Mouse (Mus musculus) neural tube, embryonic 11.5 days (tissue): Measurements from ENCODE around the gene Cd2. TPM values are rescaled to one million over a fixed set of nuclear protein-coding genes. Genes with fewer than 3 reads are reported as not detected.

Experiments
- ATAC-seq: fragments of 200-750 bp; cut with Nextera tagmentation; 2 replicates; pipeline ENCODE4 v1.8.0; 2017; ENCODE audit warnings: moderate number of reproducible peaks, mild to moderate bottlenecking, moderate TSS enrichment, moderate library complexity; ENCODE audit not compliant: insufficient read depth, low FRiP score, low TSS enrichment
- DNase-seq: peaks from one replicate; pipeline ENCODE4 v3.0.0-alpha.2; 2015; ENCODE audit warnings: low spot score
- H3K27ac ChIP-seq: fragments of 300-500 bp; sonication (generic); 2 replicates; pipeline ENCODE4 v1.5.1; 2014; ENCODE audit warnings: low read depth, mild to moderate bottlenecking, low read length
- H3K27me3 ChIP-seq: fragments of 300-500 bp; sonication (generic); 2 replicates; pipeline ENCODE4 v1.6.1; 2014; ENCODE audit warnings: mild to moderate bottlenecking, low read length, mixed read lengths; ENCODE audit not compliant: control insufficient read depth, insufficient read depth
- H3K36me3 ChIP-seq: fragments of 300-500 bp; sonication (generic); 2 replicates; pipeline ENCODE4 v1.6.1; 2014; ENCODE audit warnings: mild to moderate bottlenecking, low read length, moderate library complexity, mixed read lengths; ENCODE audit not compliant: control insufficient read depth, insufficient read depth
- H3K4me1 ChIP-seq: fragments of 300-500 bp; sonication (generic); 2 replicates; pipeline ENCODE4 v1.6.1; 2014; ENCODE audit warnings: low read length, mixed read lengths; ENCODE audit not compliant: control insufficient read depth, insufficient read depth
- H3K4me2 ChIP-seq: fragments of 300-500 bp; sonication (generic); 2 replicates; pipeline ENCODE4 v1.6.1; 2014; ENCODE audit warnings: low read depth, mild to moderate bottlenecking, moderate library complexity
- H3K4me3 ChIP-seq: fragments of 300-500 bp; sonication (generic); 2 replicates; pipeline ENCODE4 v1.5.1; 2014; ENCODE audit warnings: low read depth, low read length
- H3K9ac ChIP-seq: fragments of 300-500 bp; sonication (generic); 2 replicates; pipeline ENCODE4 v1.6.1; 2014; ENCODE audit warnings: mild to moderate bottlenecking, low read length
- H3K9me3 ChIP-seq: fragments of 300-500 bp; sonication (generic); 2 replicates; pipeline ENCODE4 v1.6.1; 2016; ENCODE audit warnings: low read length; ENCODE audit not compliant: control insufficient read depth
- WGBS: fragments of 180-500 bp; shearing (Covaris S2); extraction: QIAGEN DNeasy Blood & Tissue Kit; methylation state at CpG from one replicate; pipeline ENCODE4 v1.1.7; 2014; 5-methylcytosine and 5-hydroxymethylcytosine counted together
- polyA plus RNA-seq: library from polyadenylated mRNA; unstranded; fragments of >200 nt; fragmentation: Nextera tagmentation; extraction: Ambion mirVana; gene quantifications from 2 replicates; pipeline ENCODE4 v1.2.1, GENCODE M21; 2014

Cd2 gene
- polyA plus RNA-seq, 1 experiment from 2014 or later: not detected

DNA sequence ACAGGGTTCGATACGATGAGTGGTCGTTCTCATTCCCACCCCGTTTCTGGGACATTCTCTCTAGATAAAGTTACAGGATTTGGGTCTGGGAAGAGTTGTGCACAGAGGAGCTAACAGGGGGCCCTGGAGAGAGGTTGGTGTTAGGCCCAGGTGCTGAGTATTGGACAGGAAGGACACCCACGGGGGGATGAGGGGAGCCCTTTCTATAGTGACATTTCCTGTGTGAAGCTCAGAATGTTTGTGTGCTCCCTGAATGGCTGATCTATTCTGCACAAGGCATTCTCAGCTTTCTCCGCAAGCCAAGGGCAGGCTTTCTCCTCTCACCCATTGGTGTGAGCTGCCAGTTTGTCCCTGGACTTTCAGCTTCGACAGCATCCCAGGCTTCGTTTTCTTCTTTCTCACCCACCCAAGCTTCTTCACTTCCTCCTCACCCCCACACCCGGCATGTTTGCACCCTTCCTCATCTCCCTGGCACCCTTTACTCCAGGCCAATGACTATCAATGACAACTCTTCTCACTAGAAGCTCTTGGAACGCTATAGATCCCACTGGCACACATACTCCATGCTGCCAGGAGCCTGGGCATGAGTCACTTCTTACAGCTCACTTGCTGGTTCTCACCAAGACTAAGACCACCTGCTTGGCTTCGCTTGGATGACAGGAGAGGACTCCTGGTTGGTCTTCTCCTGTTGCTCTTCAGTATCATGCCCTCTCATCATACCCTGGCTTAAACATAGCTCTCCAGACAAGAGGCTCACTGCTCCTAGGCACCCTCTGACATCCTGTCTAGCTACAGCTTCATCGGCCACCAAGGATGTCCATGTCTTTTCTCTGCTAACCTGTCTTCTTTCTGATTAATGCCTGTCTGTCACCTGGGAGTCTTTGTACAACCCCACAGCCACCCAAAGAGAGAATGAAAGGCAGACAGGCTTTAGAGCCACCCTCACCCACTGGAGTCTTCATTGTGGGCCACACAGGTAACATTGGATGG lies 1.1 kb downstream of the Cd2 start:
- 90% methylated on average over 12 of the region's 12 CpGs for WGBS
- H3K4me2 ChIP-seq: no peak overlapping the region
- no peak for DNase-seq
- H3K27me3 ChIP-seq: no peaks in the 10 kb centered on the region
- H3K9me3 ChIP-seq: no peaks in the 10 kb centered on the region
- no peak overlapping the region for H3K4me3 ChIP-seq
- H3K9ac ChIP-seq: no peak overlapping the region
- no peak for ATAC-seq
- H3K27ac ChIP-seq: no peak overlapping the region
- H3K4me1 ChIP-seq: no peaks in the 10 kb centered on the region
- H3K36me3 ChIP-seq: no peaks in the 10 kb centered on the region

DNA sequence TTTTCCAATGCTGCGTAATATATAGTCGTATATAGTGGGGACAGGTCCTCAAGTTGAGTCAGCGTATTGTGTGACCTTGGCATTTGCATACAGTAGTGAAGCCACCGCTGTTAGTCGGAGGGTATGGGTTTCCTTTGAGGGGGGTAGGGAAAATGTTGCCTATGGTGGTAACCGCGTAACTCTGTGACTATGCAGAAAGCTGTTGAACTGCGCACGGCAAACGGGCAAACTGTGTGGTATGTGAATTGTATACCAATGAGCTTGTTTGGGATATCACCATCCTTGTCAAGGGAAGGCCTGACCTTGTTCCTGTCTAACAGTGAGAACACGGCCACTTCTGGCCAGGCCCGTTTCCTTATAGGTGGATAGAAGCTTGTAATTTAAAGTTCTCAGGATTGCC lies 1.9 kb downstream of the Cd2 start:
- no peaks in the 10 kb centered on the region for H3K27me3 ChIP-seq
- H3K9me3 ChIP-seq: no peaks in the 10 kb centered on the region
- 95% methylated on average over 12 of the region's 12 CpGs for WGBS
- H3K36me3 ChIP-seq: no peaks in the 10 kb centered on the region
- H3K4me3 ChIP-seq: no peak overlapping the region
- no peak overlapping the region for H3K27ac ChIP-seq
- no peaks in the 10 kb centered on the region for H3K4me1 ChIP-seq
- no peak overlapping the region for H3K9ac ChIP-seq
- DNase-seq: no peak
- ATAC-seq: no peak
- H3K4me2 ChIP-seq: no peak overlapping the region

DNA sequence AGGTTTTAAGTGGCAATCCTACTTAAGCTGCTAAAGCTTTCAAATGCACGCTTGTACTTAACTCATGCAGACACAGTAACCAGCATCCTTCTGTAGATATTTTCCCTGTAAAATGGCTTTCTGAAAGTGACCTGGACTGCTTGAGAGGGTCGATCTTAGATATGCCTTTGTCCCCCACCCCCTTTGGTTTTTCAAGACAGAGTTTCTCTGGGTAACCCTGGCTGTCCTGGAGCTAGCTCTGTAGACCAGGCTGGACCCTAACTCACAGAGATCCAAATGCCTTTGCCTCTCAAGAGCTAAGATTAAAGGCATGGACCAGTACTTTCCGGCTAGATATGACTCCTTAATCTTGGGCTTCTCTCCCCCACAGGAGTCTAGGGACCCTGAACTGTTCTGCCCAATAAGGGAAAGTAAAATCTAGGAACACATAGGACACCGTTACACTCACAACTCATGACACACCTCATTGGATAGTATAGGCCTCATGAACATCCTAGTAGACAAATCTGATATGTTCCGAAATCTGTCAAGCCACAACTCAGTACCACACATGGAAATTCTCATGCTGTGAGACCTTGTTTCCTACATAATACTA lies 2.6 kb downstream of the Cd2 start:
- Histone ChIP-seq H3K9ac (no peak overlapping the region), H3K27ac (no peak overlapping the region), H3K4me3 (no peak overlapping the region), H3K4me1 (no peaks in the 10 kb centered on the region), H3K36me3 (no peaks in the 10 kb centered on the region), H3K27me3 (no peaks in the 10 kb centered on the region), H3K9me3 (no peaks in the 10 kb centered on the region), H3K4me2 (no peak overlapping the region)
- ATAC-seq (no peak), DNase-seq (no peak)
- 88% methylated on average over 5 of the region's 5 CpGs for WGBS

DNA sequence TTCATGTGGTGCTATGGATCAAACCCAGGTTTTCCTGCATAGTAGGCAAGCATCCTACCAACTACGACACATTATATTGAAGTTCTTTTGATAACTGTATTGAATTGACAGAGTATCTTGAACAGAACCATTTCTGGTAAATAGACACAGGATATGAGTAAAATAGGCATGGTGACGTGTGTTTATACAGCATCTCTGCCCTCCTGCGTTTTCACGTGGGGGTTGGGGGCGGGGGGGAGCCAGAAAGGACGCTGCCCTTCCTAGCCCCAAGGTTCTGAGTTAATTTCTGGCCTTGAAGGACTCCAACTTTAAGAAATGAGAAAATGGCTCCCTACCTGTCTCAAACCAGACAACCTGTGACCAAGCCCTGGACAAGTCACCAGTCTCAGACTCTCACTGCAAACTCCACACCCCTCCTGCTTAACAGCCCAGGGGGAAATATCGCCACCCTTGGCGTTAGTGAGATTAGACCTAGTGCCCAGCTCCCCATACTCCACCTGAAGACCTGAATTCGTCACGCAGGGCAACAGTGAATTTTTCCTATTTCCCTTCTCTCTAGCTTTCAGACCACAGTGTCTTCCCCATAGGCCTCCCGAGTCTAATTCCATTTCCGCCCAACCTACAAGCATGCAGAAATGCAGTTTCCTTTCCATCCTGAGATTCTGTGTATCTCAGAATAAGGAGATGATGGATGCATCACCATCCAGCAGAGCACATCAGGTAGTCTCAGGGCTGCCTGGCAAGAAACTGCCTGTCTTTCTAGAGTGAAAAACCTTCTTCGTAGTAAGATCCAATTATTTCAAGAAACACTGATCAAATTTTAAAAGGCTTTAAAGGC lies 3.7 kb downstream of the Cd2 start:
- DNase-seq (no peak), ATAC-seq (no peak)
- H3K36me3 ChIP-seq: no peaks in the 10 kb centered on the region
- no peak overlapping the region for H3K27ac ChIP-seq
- no peaks in the 10 kb centered on the region for H3K27me3 ChIP-seq
- WGBS: 93% methylated on average over 13 of the region's 13 CpGs
- no peak overlapping the region for H3K4me2 ChIP-seq
- no peaks in the 10 kb centered on the region for H3K4me1 ChIP-seq
- H3K9me3 ChIP-seq: no peaks in the 10 kb centered on the region
- no peak overlapping the region for H3K9ac ChIP-seq
- no peak overlapping the region for H3K4me3 ChIP-seq

DNA sequence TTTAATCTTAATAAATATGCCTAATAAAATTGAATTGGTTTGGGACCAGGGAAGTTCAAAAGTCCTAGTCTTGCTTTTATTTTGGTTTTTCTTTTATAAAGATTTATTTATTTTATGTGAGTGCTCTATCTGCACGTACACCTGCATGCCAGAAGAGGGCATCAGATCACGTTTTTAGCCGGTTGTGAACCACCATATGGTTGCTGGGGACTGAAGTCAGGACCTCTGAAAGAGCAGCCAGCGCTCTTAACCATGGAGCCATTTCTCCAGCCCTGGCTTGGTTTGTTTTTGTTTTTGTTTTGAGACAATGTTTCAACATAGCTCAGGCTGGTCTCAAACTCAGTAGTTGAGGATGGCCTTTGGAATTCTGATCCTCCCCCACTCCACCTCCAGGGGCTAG lies 4.3 kb downstream of the Cd2 start:
- H3K27ac ChIP-seq: no peak overlapping the region
- H3K4me3 ChIP-seq: no peak overlapping the region
- no peaks in the 10 kb centered on the region for H3K36me3 ChIP-seq
- no peaks in the 10 kb centered on the region for H3K27me3 ChIP-seq
- H3K9ac ChIP-seq: no peak overlapping the region
- H3K4me1 ChIP-seq: no peaks in the 10 kb centered on the region
- no peaks in the 10 kb centered on the region for H3K9me3 ChIP-seq
- DNase-seq (no peak), ATAC-seq (no peak)
- H3K4me2 ChIP-seq: no peak overlapping the region
- WGBS: 81% methylated on average over 4 of the region's 4 CpGs

DNA sequence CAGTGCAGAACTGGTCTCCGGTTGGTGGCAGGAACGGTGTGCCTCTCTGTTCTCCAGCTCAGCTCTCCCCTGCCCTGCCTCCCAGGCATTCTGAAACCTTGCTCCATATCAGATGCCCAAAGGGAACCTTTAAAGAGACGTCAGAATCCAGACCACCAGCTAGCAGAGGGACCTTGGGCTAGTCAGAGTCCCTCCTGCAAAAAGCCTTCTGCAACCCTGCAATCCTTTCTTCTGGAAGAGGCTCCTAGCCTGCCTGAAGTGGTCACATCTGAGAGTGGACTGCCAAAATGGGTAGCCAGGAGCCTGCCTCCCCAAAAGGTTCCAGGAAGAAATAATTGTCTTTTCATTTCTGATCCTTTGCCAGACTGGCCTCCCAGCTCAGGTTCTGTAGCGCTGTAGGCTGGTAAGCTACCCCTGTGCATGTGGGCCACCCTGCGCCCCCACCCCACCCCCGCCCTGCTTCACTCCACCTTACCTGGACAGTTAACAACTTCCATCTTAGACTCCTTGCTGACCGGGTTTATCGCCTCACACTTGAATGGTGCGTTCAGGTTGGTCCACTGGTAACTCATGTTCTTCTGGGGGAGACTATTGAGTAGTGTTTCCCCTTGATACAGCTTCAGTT lies 5.1 kb downstream of the Cd2 start:
- no peak overlapping the region for H3K27ac ChIP-seq
- H3K4me2 ChIP-seq: no peak overlapping the region
- H3K9me3 ChIP-seq: no peaks in the 10 kb centered on the region
- H3K36me3 ChIP-seq: no peaks in the 10 kb centered on the region
- DNase-seq: no peak
- no peaks in the 10 kb centered on the region for H3K27me3 ChIP-seq
- no peak overlapping the region for H3K4me3 ChIP-seq
- 89% methylated on average over 9 of the region's 9 CpGs for WGBS
- H3K9ac ChIP-seq: no peak overlapping the region
- ATAC-seq: no peak
- no peaks in the 10 kb centered on the region for H3K4me1 ChIP-seq

DNA sequence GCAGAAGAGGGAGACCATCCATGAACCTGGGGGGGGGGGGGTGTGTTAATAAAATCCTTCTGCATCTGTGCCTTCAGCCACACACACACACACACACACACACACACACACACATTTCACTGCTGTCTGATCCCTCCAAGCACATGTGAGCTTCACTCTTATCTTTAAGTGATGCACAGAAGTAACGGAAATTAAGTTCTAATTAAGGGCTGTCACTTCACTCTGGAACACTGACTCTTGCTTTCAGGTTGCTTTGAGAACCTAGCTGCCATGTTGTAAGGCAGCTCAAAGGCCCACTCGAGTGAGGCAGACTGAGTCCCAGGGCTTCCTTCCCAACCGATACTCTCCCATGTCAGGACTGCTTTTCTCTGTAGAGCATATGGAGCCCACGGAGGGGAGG lies 5.9 kb downstream of the Cd2 start:
- no peak for DNase-seq
- Histone ChIP-seq H3K9ac (no peak overlapping the region), H3K4me1 (no peaks in the 10 kb centered on the region), H3K4me3 (no peak overlapping the region), H3K4me2 (no peak overlapping the region), H3K9me3 (no peaks in the 10 kb centered on the region), H3K27me3 (no peaks in the 10 kb centered on the region), H3K27ac (no peak overlapping the region), H3K36me3 (no peaks in the 10 kb centered on the region)
- 72% methylated on average over 4 of the region's 4 CpGs for WGBS
- no peak for ATAC-seq
